Mouse (Mus musculus) megakaryocyte, embryonic 14.5 days (primary cell): Measurements from ENCODE around the gene Enpp6.

Source experiments
- FLI1 ChIP-seq: IDR thresholded peaks from 2 replicates; pipeline ENCODE4 v1.6.1; 2012; ENCODE audit warnings: low read length, inconsistent platforms, mixed read lengths
- GATA1 ChIP-seq: IDR thresholded peaks from 3 replicates; pipeline ENCODE4 v1.6.1; 2012; ENCODE audit warnings: mixed read lengths, low read length, inconsistent platforms, borderline replicate concordance

DNA sequence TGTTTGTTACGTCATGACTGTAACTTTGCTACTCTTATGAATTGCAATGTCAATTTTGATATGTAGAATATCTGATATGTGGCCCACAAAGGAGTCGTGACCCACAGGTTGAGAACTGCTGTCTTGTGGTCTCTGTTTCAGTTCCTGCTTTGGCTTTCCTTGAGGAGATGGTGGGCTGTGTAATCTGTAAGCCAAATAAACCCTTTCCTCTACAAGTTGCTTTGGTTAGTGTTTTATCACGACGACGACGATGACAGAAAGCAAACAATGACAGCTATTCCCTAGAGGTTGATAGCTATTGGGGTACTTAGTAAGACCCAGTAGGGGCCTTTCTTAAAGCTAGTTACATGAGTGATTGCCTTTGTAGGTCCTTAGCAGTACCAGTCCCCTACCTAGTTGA is 4.5 kb upstream of the Enpp6 start:
- TF ChIP-seq GATA1: no peak
- no peak for TF ChIP-seq FLI1
